15 mouse cellular contexts compared by ENCODE assay signal in the genomic region with DNA sequence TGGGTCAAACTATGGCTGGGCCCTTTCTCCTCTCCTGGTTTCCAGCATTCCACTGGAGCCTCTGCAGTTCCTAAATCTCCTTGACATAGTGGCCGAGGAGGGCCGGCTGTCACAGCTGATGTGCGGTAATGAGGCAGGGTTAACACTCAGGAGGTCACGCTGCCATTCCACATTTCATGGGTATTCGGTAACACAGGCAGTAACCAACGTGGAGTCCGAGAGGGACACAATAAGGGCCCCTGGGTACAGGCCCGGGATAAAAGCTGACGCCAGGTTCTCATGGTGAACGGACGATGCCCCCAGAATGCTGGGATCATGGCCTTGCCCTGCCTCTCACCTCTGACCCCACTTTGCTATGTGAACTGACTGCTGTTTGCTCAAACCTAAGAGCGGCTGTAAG.
"Had no signal": no experiment of that assay in that cellular context is flagged by ENCODE, and none has a peak within 500 bp of the region (broad histone marks: within the 10 kb centered on the region; RNA-seq: fewer than 3 reads in every experiment).

No protein-coding gene starts in this region.

- H3K4me2 ChIP-seq: liver, embryonic 11.5 days; liver, embryonic 15.5 days; stomach, embryonic 15.5 days had no signal

- H3K4me1 ChIP-seq: liver, embryonic 15.5 days; stomach, embryonic 15.5 days had no signal

- H3K27me3 ChIP-seq: liver, embryonic 15.5 days; stomach, embryonic 15.5 days had no signal

- ATAC-seq: lung, postnatal 0 days had no signal

- H3K9ac ChIP-seq: liver, embryonic 15.5 days; stomach, embryonic 15.5 days had no signal

- H3K9me3 ChIP-seq: liver, embryonic 15.5 days; stomach, embryonic 15.5 days had no signal

- H3K4me3 ChIP-seq: liver, embryonic 15.5 days; stomach, embryonic 15.5 days had no signal

- H3K36me3 ChIP-seq: liver, embryonic 15.5 days; stomach, embryonic 15.5 days had no signal

- DNase-seq: kidney, adult 11 months; kidney, adult 9 months; kidney, postnatal 36 days; layer of hippocampus, adult 9-11 months; layer of hippocampus, postnatal 36 days; lung, adult 2 months; lung, postnatal 4 days; right cerebral cortex, postnatal 14 days; thymus, adult 2 months; thymus, postnatal 25 days had no signal

- H3K27ac ChIP-seq: kidney, postnatal 0 days; liver, embryonic 15.5 days; stomach, embryonic 15.5 days had no signal
